Mouse (Mus musculus): ENCODE measurements around the gene Tmem164. TPM values are rescaled to one million over a fixed set of nuclear protein-coding genes. Genes with fewer than 3 reads are reported as not detected.

Tmem164 gene
- polyA plus RNA-seq, 1 experiment from 2014 or later, result 29.9 TPM

DNA sequence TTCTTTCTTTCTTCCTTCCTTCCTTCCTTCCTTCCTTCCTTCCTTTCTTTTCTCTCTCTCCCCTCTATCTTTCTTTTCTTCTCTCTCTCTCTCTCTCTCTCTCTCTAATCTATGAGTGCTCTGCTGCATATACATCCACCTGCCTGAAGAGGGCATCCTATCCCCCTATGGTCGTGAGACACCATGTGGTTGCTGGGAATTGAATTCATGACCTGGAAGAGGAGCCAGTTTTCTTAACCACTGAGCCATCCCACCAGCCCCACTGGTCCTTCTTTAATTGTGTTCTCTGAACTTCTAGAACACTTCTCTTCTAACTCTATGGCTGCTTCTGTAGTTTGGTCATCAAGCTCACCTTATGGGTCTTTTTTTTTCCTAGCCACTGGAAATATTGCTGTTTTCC, 146.4 kb downstream of the Tmem164 start:
- Histone ChIP-seq H3K4me2 (replicated peaks; ENCODE audit: low read depth) (no peak overlapping the region), H3K4me1 (replicated peaks; ENCODE audit: control insufficient read depth, insufficient read depth) (no peaks in the 10 kb centered on the region), H3K9ac (ENCODE audit: low read length) (no peak overlapping the region), H3K9me3 (ENCODE audit: control insufficient read depth, low read length) (no peaks in the 10 kb centered on the region), H3K27ac (replicated peaks) (no peak overlapping the region), H3K4me3 (ENCODE audit: low read depth, low read length) (no peak overlapping the region), H3K36me3 (ENCODE audit: control insufficient read depth, insufficient read depth, low read length) (no peaks in the 10 kb centered on the region), H3K27me3 (ENCODE audit: control insufficient read depth, insufficient read depth, low read length) (no peaks in the 10 kb centered on the region)
- no peak for ATAC-seq (ENCODE audit: low FRiP score, low TSS enrichment)
- DNase-seq (ENCODE audit: low spot score), result no peak
- WGBS, result 35% methylated on average over 1 of the region's 1 CpGs
- TF ChIP-seq EP300 (optimal IDR thresholded peaks at IDR 0.05) (no peak), CTCF (IDR thresholded peaks at IDR 0.05; ENCODE audit: low read depth) (peak; percentile 46)

DNA sequence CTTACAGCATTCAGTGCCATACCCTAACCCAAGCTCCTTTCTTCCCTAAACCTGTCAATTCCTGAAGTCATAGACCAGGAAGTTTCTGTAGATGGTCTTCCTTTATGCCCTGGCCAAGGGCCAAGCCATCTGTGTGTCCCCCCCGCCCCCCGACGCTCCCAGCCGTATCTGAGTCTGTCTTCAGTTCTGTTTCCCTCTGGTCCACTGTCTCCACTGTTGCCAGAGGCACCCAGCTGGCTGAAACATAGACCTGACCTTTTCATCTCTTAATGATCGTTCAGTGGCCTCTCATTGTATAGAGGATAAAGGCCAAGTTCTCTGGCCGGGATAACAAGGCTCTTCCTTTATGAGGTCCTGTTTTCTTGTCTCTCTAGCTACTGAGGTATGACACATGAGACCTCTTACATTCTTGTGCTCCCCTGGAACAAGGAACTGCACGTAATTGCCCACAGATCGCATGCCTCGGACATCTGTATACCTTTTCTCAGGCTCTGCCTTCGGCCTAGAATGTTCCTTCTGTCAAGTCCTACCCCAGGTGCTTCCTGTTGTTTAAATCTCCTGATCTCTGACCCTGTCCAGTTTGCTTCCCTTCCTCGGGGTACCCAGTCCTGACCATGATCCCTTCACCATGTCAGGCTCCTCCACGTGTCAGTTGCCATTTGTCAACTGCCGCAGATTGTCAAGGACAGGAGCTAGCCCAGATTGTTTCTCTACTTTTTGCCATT, 147.1 kb downstream of the Tmem164 start:
- no peak for ATAC-seq (ENCODE audit: low FRiP score, low TSS enrichment)
- H3K27me3 ChIP-seq (ENCODE audit: control insufficient read depth, insufficient read depth, low read length), result no peaks in the 10 kb centered on the region
- no peaks in the 10 kb centered on the region for H3K4me1 ChIP-seq (replicated peaks; ENCODE audit: control insufficient read depth, insufficient read depth)
- H3K9me3 ChIP-seq (ENCODE audit: control insufficient read depth, low read length), result no peaks in the 10 kb centered on the region
- TF ChIP-seq CTCF (IDR thresholded peaks at IDR 0.05; ENCODE audit: low read depth), result no peak
- no peak for TF ChIP-seq EP300 (optimal IDR thresholded peaks at IDR 0.05)
- no peak overlapping the region for H3K27ac ChIP-seq (replicated peaks)
- H3K4me3 ChIP-seq (ENCODE audit: low read depth, low read length), result no peak overlapping the region
- DNase-seq (ENCODE audit: low spot score), result no peak
- no peak overlapping the region for H3K4me2 ChIP-seq (replicated peaks; ENCODE audit: low read depth)
- H3K9ac ChIP-seq (ENCODE audit: low read length), result no peak overlapping the region
- H3K36me3 ChIP-seq (ENCODE audit: control insufficient read depth, insufficient read depth, low read length), result no peaks in the 10 kb centered on the region
- 63% methylated on average over 13 of the region's 13 CpGs for WGBS

DNA sequence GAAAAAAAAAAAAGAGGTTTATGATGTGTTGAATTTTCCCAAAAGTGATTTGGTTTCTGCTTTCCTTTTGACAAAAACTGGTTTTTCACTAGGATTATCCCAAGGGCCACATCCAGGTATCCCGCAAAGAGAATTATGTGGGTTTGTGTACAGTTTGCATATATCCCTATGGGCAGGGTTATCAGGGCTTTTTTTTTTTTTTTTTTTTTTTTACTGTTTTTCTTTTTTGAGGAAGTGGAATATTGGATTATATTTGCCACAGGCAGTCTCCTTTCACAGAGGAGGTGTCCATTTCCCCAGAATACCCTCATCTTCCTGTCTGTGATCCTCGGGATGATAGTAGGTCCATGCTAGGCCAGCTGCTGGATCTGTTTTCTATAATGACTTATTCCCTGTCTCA, 148.1 kb downstream of the Tmem164 start:
- H3K4me1 ChIP-seq (replicated peaks; ENCODE audit: control insufficient read depth, insufficient read depth), result no peaks in the 10 kb centered on the region
- WGBS, result 73% methylated on average over 2 of the region's 2 CpGs
- H3K4me2 ChIP-seq (replicated peaks; ENCODE audit: low read depth), result no peak overlapping the region
- ATAC-seq (ENCODE audit: low FRiP score, low TSS enrichment), result no peak
- TF ChIP-seq CTCF (IDR thresholded peaks at IDR 0.05; ENCODE audit: low read depth) (no peak), EP300 (optimal IDR thresholded peaks at IDR 0.05) (no peak)
- no peak overlapping the region for H3K27ac ChIP-seq (replicated peaks)
- H3K4me3 ChIP-seq (ENCODE audit: low read depth, low read length), result no peak overlapping the region
- H3K27me3 ChIP-seq (ENCODE audit: control insufficient read depth, insufficient read depth, low read length), result no peaks in the 10 kb centered on the region
- no peaks in the 10 kb centered on the region for H3K9me3 ChIP-seq (ENCODE audit: control insufficient read depth, low read length)
- H3K9ac ChIP-seq (ENCODE audit: low read length), result no peak overlapping the region
- H3K36me3 ChIP-seq (ENCODE audit: control insufficient read depth, insufficient read depth, low read length), result no peaks in the 10 kb centered on the region
- no peak for DNase-seq (ENCODE audit: low spot score)

DNA sequence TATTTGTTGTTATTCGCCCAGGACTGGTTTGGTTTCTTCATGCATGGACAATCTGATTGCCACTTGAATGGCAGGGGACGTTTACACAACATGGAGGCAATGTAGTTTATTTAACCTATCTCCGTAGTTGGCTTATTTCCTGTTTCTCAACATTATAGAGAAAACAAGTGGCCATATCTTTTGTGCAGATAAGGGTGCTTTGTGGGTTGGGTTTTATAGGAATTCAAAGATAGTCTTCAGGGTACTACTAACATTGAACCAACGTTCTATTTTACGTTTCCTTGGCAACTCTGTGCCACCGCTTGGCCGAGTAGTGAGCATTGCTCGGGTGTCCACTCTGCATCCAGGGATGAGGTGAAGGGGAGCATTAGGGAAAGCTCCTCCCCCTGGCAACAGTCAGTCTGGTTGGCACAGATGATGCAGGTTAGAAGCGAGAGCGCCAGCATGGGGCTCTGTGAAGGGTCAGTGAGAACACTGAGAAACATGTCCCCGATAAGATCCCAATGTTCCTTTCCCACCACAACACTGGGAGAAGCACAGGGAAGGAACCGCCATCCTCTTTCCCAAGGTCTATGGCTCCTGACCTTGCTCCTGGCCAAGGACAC, 148.8 kb downstream of the Tmem164 start:
- ATAC-seq (ENCODE audit: low FRiP score, low TSS enrichment) (peak; percentile 67; the same call in 1 of the 2 replicates), DNase-seq (ENCODE audit: low spot score) (no peak)
- H3K4me2 ChIP-seq (replicated peaks; ENCODE audit: low read depth), result no peak overlapping the region
- no peaks in the 10 kb centered on the region for H3K4me1 ChIP-seq (replicated peaks; ENCODE audit: control insufficient read depth, insufficient read depth)
- TF ChIP-seq EP300 (optimal IDR thresholded peaks at IDR 0.05) (no peak), CTCF (IDR thresholded peaks at IDR 0.05; ENCODE audit: low read depth) (no peak)
- no peak overlapping the region for H3K4me3 ChIP-seq (ENCODE audit: low read depth, low read length)
- H3K36me3 ChIP-seq (ENCODE audit: control insufficient read depth, insufficient read depth, low read length), result no peaks in the 10 kb centered on the region
- H3K9me3 ChIP-seq (ENCODE audit: control insufficient read depth, low read length), result no peaks in the 10 kb centered on the region
- no peak overlapping the region for H3K9ac ChIP-seq (ENCODE audit: low read length)
- no peak overlapping the region for H3K27ac ChIP-seq (replicated peaks)
- no peaks in the 10 kb centered on the region for H3K27me3 ChIP-seq (ENCODE audit: control insufficient read depth, insufficient read depth, low read length)
- WGBS, result 67% methylated on average over 12 of the region's 12 CpGs

DNA sequence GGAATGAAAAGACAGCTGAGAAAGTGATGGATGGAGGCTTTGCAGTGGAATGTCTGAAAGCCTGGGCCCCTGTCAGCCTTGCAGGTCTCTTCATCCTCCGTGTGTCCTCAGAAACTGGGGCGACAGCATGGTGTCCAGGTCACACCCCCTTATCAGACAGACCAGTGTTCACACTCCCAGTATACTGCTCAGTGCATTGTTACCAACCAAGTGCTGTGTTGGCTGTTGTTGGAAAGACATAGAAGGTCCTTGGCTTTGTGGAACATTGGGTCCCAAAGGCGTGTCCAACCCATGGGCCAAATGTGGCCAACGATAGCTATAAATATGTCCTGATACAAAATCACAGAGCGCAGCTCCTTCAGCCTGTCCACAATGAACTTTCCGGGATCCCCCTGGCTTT, 149.4 kb downstream of the Tmem164 start:
- Histone ChIP-seq H3K27me3 (ENCODE audit: control insufficient read depth, insufficient read depth, low read length) (no peaks in the 10 kb centered on the region), H3K4me2 (replicated peaks; ENCODE audit: low read depth) (no peak overlapping the region), H3K4me3 (ENCODE audit: low read depth, low read length) (no peak overlapping the region), H3K27ac (replicated peaks) (no peak overlapping the region), H3K9me3 (ENCODE audit: control insufficient read depth, low read length) (no peaks in the 10 kb centered on the region), H3K36me3 (ENCODE audit: control insufficient read depth, insufficient read depth, low read length) (no peaks in the 10 kb centered on the region), H3K9ac (ENCODE audit: low read length) (no peak overlapping the region), H3K4me1 (replicated peaks; ENCODE audit: control insufficient read depth, insufficient read depth) (no peaks in the 10 kb centered on the region)
- DNase-seq (ENCODE audit: low spot score) (no peak), ATAC-seq (ENCODE audit: low FRiP score, low TSS enrichment) (no peak)
- TF ChIP-seq CTCF (IDR thresholded peaks at IDR 0.05; ENCODE audit: low read depth), result no peak
- TF ChIP-seq EP300 (optimal IDR thresholded peaks at IDR 0.05), result no peak
- 91% methylated on average over 6 of the region's 6 CpGs for whole genome bisulfite sequencing

DNA sequence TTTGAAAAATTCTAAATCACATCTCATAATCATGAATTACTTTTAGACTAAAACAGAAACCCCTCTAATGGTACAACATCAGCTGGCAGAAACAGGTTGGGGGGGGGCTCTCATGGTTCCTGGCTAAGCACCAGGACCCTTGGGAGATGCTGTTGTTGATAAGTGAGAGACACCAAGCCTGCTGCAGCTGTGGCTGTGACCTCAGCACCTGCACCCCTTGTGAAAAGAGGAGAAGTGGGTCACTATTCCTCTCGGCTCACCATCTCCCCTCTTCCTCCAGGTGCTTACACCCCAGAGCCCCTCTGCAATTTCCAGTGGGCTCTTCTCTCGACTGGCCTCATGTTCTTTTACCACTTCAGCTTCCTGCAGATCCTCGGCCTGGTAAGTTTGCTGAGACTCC, 151.0 kb downstream of the Tmem164 start:
- H3K4me2 ChIP-seq (replicated peaks; ENCODE audit: low read depth), result no peak overlapping the region
- 61% methylated on average over 3 of the region's 3 CpGs for WGBS
- H3K9me3 ChIP-seq (ENCODE audit: control insufficient read depth, low read length), result no peaks in the 10 kb centered on the region
- TF ChIP-seq CTCF (IDR thresholded peaks at IDR 0.05; ENCODE audit: low read depth) (no peak), EP300 (optimal IDR thresholded peaks at IDR 0.05) (no peak)
- no peak overlapping the region for H3K9ac ChIP-seq (ENCODE audit: low read length)
- no peak overlapping the region for H3K4me3 ChIP-seq (ENCODE audit: low read depth, low read length)
- no peak for ATAC-seq (ENCODE audit: low FRiP score, low TSS enrichment)
- no peaks in the 10 kb centered on the region for H3K27me3 ChIP-seq (ENCODE audit: control insufficient read depth, insufficient read depth, low read length)
- H3K36me3 ChIP-seq (ENCODE audit: control insufficient read depth, insufficient read depth, low read length), result no peaks in the 10 kb centered on the region
- H3K27ac ChIP-seq (replicated peaks), result no peak overlapping the region
- no peaks in the 10 kb centered on the region for H3K4me1 ChIP-seq (replicated peaks; ENCODE audit: control insufficient read depth, insufficient read depth)
- DNase-seq (ENCODE audit: low spot score), result no peak

Data from stomach, postnatal 0 days (tissue).